Mouse (Mus musculus): ENCODE measurements around the gene Ermap.

Ermap gene

GRCm38 (mm10) chr4:119189864-119190263 is at the start of gene Ermap:
Gene Ermap (minus strand): TSS chr4:119190011.
- ChIA-PET CTCF (interaction anchor here in 3 of 4 experiments (0.7 to 1.1 kb wide), 3 partner anchors 33 to 77 kb away, joined by 3 to 7 read pairs (median 4); no protein-coding TSS in a partner anchor), POLR2A (interaction anchor here in 1 of 4 experiments (1.1 kb wide), 1 partner anchor 24 kb away, joined by 3 read pairs; no protein-coding TSS in a partner anchor)

DNA sequence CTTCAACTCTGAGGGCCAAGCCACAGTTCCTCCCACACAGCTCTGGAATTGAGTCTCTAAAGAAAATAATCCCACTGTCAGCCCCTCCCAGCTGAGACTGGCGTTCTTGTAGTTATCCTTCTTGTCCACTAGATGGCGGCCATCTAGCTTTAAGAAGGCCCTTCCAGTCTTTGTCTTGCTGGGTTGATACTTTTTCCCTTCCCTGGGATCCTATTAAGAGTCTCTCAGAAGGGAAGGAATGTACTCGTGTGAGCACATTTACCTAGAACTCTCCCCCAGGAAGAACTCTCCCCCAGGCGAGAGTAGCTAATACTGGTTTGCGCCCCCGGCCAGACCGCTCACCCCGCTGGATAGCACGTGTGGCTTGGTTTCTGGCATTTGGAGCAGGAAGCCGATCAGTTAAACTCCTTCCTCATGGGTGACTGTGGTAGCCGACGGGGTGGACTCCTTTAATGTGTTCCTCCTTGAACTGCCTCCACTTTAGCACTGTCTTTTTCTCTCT is 49.4 kb upstream of the Ermap start:
- ChIA-PET POLR2A (interaction anchor here (0.5 to 6.5 kb wide), 42 partner anchors 8 to 341 kb away, joined by 3 to 69 read pairs (median 4); partner anchors contain the start of genes Ybx1 (in 3 of the 4), Ppih (in 2 of the 4) and Tmem269 (in 2 of the 4)), CTCF (interaction anchor here (0.6 to 3.3 kb wide), 62 partner anchors 8 to 627 kb away, joined by 3 to 32 read pairs (median 3); partner anchors contain the start of genes Cldn19 (in 2 of the 4), Ppih (in 1 of the 4), Slc2a1 (in 1 of the 4) and Tmem269 (in 1 of the 4))

GRCm38 (mm10) chr4:119238661-119239060 is 48.9 kb upstream of the Ermap start:
- ChIA-PET CTCF (interaction anchor here (0.6 to 3.3 kb wide), 63 partner anchors 9 to 626 kb away, joined by 3 to 32 read pairs (median 3); partner anchors contain the start of genes Cldn19 (in 2 of the 4), Ppih (in 1 of the 4) and Tmem269 (in 1 of the 4)), POLR2A (interaction anchor here (0.6 to 6.5 kb wide), 45 partner anchors 9 to 431 kb away, joined by 3 to 69 read pairs (median 4); partner anchors contain the start of genes Ybx1 (in 3 of the 4), Ppih (in 2 of the 4), Tmem269 (in 2 of the 4) and Cldn19 (in 1 of the 4))

DNA sequence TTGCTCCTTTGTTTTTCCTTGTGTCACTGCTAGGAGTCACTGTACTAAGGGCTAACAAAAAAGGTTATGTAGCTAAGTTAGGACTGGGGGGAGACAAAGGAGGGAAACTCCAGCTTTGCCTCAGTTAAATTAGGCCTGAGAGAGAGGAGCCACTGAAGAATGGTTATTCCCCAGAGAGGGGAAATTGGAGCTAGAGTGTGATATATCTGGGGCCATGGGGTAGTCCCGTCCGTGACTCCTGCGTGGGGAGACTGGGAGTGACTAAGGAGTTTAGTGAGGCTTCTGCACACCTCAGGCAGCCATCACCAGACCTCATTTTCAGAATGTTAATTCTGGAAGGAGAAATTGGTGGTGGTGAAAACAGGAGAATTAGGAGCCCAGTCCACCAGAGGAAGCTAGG is 44.5 kb upstream of the Ermap start:
- ChIA-PET POLR2A (interaction anchor here in 3 of 4 experiments (0.8 to 5.4 kb wide), 17 partner anchors 10 to 163 kb away, joined by 3 to 64 read pairs (median 6); partner anchors contain the start of genes Cldn19 (in 2 of the 3), Slc2a1 (in 1 of the 3), Tmem269 (in 1 of the 3) and Ybx1 (in 1 of the 3)), CTCF (interaction anchor here in 2 of 4 experiments (0.5 to 1.8 kb wide), 4 partner anchors 13 to 439 kb away, joined by 3 to 5 read pairs (median 3); no protein-coding TSS in a partner anchor)

- POLR2A ChIA-PET, result interaction anchor here in 3 of 4 experiments (0.6 to 5.4 kb wide), 62 partner anchors 9 to 1397 kb away, joined by 3 to 64 read pairs (median 5); partner anchors contain the start of genes Slc2a1 (in 3 of the 3), Cldn19 (in 2 of the 3), Ppih (in 2 of the 3) and Tmem269 (in 2 of the 3)
- CTCF ChIA-PET, result interaction anchor here (0.5 to 1.8 kb wide), 13 partner anchors 9 to 439 kb away, joined by 3 to 14 read pairs (median 3); partner anchors contain the start of genes Slc2a1 (in 1 of the 4) and Ybx1 (in 1 of the 4)
Measured at GRCm38 (mm10) chr4:119233256-119233901, 43.6 kb upstream of the Ermap start.

GRCm38 (mm10) chr4:119232410-119233255 is 42.8 kb upstream of the Ermap start, which contains the start of the genes AU022252 and P3h1:
Gene AU022252 (minus strand): TSS chr4:119232712.
Gene P3h1 (plus strand): TSS chr4:119232915.
- ChIA-PET CTCF (interaction anchor here (0.5 to 1.6 kb wide), 24 partner anchors 9 to 251 kb away, joined by 3 to 14 read pairs (median 3); partner anchors contain the start of genes Slc2a1 (in 1 of the 4) and Ybx1 (in 1 of the 4)), POLR2A (interaction anchor here in 3 of 4 experiments (0.6 to 5.4 kb wide), 103 partner anchors 9 to 1396 kb away, joined by 3 to 64 read pairs (median 4); partner anchors contain the start of genes Slc2a1 (in 3 of the 3), Ccdc30 (in 2 of the 3), Cldn19 (in 2 of the 3) and Ppih (in 2 of the 3))

GRCm38 (mm10) chr4:119226751-119227150 is 36.9 kb upstream of the Ermap start:
- POLR2A ChIA-PET, result interaction anchor here in 2 of 4 experiments (1.4 to 3.6 kb wide), 4 partner anchors 12 to 54 kb away, joined by 3 to 17 read pairs (median 5); no protein-coding TSS in a partner anchor

DNA sequence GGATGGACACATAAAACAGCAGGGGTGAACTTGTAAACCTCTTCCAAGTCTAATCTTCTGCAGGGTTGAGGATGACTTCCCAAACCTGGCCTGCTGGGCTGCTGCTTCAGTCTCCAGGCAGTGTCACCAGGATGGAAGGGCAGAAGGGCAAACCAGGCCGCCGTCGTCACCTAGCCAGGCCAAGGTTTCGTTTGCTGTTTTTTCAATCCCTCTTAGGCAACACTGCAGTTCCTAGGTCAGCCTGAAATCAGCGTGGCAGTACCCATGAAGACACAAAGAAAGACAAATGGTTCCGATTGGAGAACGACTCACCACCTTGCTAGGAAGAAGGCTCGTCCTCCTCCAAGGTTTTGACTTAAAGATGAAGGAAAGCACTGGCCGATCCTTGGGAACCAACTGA is 35.9 kb upstream of the Ermap start:
- CTCF ChIA-PET, result interaction anchor here in 3 of 4 experiments (0.6 to 2.6 kb wide), 4 partner anchors 13 to 222 kb away, joined by 3 to 21 read pairs (median 4); no protein-coding TSS in a partner anchor
- POLR2A ChIA-PET, result interaction anchor here in 1 of 4 experiments (2.5 to 8.0 kb wide), 2 partner anchors 7 to 14 kb away, joined by 6 to 64 read pairs; partner anchors contain the start of genes AU022252 and P3h1

More at GRCm38 (mm10) chr4:119226751-119227150, 36.9 kb upstream of the Ermap start:
- CTCF ChIA-PET, result interaction anchor here in 2 of 4 experiments (0.7 to 2.4 kb wide), 3 partner anchors 12 to 86 kb away, joined by 3 to 13 read pairs (median 3); no protein-coding TSS in a partner anchor

DNA sequence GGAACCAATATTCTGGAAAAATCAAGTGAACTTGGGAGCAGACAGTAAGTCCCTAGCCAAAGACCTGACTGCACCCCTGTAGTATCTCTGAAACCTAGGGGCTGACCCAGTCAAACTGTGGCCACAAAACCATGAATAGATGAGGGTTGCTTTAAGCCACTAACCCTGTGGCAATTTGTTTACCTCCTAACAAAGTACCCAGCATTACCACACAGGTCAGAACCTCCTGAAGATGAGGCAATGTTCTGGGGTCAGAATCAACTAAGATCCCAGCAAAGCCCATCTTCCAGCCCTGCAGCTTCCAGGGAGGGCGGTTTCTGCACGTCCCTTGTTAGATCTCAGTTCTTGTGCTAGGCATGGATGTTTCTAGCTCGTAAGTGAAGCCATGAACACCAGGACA is 34.7 kb upstream of the Ermap start:
- CTCF ChIA-PET, result interaction anchor here in 3 of 4 experiments (0.6 to 2.6 kb wide), 7 partner anchors 8 to 1632 kb away, joined by 3 to 21 read pairs (median 4); partner anchors contain the start of genes AU022252 (in 1 of the 3) and P3h1 (in 1 of the 3)
- POLR2A ChIA-PET, result interaction anchor here in 3 of 4 experiments (0.7 to 8.0 kb wide), 15 partner anchors 8 to 116 kb away, joined by 3 to 64 read pairs (median 3); partner anchors contain the start of genes AU022252 (in 3 of the 3), P3h1 (in 3 of the 3), Slc2a1 (in 1 of the 3) and Ybx1 (in 1 of the 3)

DNA sequence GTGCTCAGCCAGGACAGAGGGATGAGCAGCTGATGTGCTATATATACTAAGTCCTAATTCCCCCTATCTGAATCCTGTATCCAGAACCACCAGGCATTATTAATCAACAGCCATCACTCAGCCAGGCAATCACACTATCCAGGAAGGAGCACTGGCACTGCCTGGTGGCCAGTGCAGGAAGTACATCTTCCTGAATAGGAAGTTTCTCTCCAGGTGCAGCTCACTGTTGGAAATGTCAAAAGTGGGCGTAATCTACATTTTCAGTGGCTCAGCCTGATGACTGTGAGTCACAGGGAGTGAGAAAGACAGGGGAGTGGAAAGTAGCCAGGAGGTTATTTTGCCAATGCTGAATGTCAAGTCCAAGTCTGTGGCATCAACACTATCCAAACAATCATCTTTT is 33.9 kb upstream of the Ermap start:
- ChIA-PET CTCF (interaction anchor here (0.6 to 2.6 kb wide), 28 partner anchors 8 to 510 kb away, joined by 3 to 21 read pairs (median 3); partner anchors contain the start of genes AU022252 (in 1 of the 4), Hivep3 (in 1 of the 4), P3h1 (in 1 of the 4) and Zfp691 (in 1 of the 4)), POLR2A (interaction anchor here in 3 of 4 experiments (0.5 to 8.0 kb wide), 22 partner anchors 9 to 177 kb away, joined by 3 to 64 read pairs (median 3); partner anchors contain the start of genes AU022252 (in 3 of the 3), P3h1 (in 3 of the 3) and Zfp691 (in 1 of the 3))

GRCm38 (mm10) chr4:119218169-119218568 is 28.4 kb upstream of the Ermap start, which contains the start of gene Tmem269:
Gene Tmem269 (minus strand): TSS chr4:119218217.
- ChIA-PET CTCF (interaction anchor here in 3 of 4 experiments (0.6 to 2.5 kb wide), 10 partner anchors 12 to 605 kb away, joined by 3 to 9 read pairs (median 4); no protein-coding TSS in a partner anchor), POLR2A (interaction anchor here in 2 of 4 experiments (0.6 to 8.0 kb wide), 20 partner anchors 12 to 353 kb away, joined by 3 to 64 read pairs (median 4); partner anchors contain the start of genes AU022252 (in 2 of the 2), P3h1 (in 2 of the 2), Slc2a1 (in 1 of the 2) and Svbp (in 1 of the 2))

DNA sequence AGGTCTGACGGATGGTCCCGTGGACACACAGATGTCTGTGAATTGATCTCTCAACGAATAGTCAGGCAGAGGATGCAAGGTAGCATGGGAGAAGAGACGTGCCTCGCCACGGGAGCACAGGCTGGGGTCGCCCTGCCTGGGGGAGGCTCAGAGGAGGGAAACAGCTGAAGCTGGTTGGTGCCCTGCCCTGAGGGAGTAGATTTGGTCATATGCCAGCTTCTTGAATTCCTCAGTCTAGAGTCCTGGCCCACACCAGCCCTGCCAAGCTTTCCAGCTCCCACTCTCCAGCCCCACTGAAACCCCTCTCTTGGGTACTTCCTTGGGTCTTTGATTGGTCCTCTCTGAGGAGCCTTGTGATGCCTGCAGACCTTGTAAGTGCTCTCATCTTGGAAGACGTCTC is 26.9 kb upstream of the Ermap start:
- ChIA-PET CTCF (interaction anchor here in 1 of 4 experiments (1.6 kb wide), 1 partner anchor 59 kb away, joined by 3 read pairs; no protein-coding TSS in a partner anchor), POLR2A (interaction anchor here in 2 of 4 experiments (0.6 to 3.4 kb wide), 2 partner anchors 16 to 21 kb away, joined by 3 to 28 read pairs; partner anchors contain the start of genes AU022252 (in 1 of the 2) and P3h1 (in 1 of the 2))

- ChIA-PET CTCF (interaction anchor here (0.6 to 2.1 kb wide), 29 partner anchors 9 to 626 kb away, joined by 3 to 13 read pairs (median 5); partner anchors contain the start of genes AU022252 (in 1 of the 4), P3h1 (in 1 of the 4), Svbp (in 1 of the 4) and Tmem269 (in 1 of the 4)), POLR2A (interaction anchor here in 2 of 4 experiments (0.6 to 2.2 kb wide), 5 partner anchors 9 to 435 kb away, joined by 3 to 5 read pairs (median 4); partner anchors contain the start of genes AU022252 (in 1 of the 2), P3h1 (in 1 of the 2) and Slc2a1 (in 1 of the 2))
Measured at GRCm38 (mm10) chr4:119204672-119205071, 14.9 kb upstream of the Ermap start.

DNA sequence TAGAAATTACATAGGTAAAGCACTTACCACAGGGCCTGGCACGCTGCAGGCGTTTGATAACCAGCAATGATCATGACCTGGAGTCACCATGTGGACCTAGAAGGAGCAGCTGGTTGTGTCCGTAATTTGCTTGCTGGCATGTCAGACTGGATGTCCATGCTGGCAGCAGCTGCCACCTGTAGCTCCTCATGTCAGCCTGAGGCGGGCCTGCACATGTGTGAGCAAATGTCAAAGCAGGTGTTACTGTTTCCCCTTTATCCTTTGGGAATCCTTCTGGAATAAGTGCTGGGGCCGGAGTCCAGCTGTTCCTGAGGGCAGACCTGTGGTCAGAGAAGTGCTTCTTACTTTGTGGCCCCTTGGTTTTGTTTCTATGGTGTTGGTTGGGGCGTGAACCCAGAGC is 8.3 kb upstream of the Ermap start:
- ChIA-PET POLR2A (interaction anchor here in 2 of 4 experiments (0.8 to 2.0 kb wide), 4 partner anchors 34 to 209 kb away, joined by 3 to 6 read pairs (median 4); partner anchors contain the start of genes AU022252 (in 1 of the 2) and P3h1 (in 1 of the 2)), CTCF (interaction anchor here in 1 of 4 experiments (0.6 to 0.9 kb wide), 3 partner anchors 13 to 233 kb away, joined by 3 to 4 read pairs (median 3); no protein-coding TSS in a partner anchor)

Measured in embryonic stem cell, embryonic (primary cell).